Mouse (Mus musculus) bone marrow macrophage, adult 2 months (primary cell): ENCODE results near the gene Fnd3c2.
"Not testable (repeated sequence)": the region's sequence is repeated elsewhere in the genome, so short reads cannot be mapped to it uniquely, and the experiment has no call there.

Source experiments
- CTCF ChIP-seq: IDR thresholded peaks from 2 replicates; pipeline ENCODE4 v1.5.1; 2012; ENCODE audit warnings: low read depth, mild to moderate bottlenecking, low read length, moderate library complexity
- POLR2A ChIP-seq: IDR thresholded peaks from 2 replicates; pipeline ENCODE4 v1.6.1; 2012; ENCODE audit warnings: mild to moderate bottlenecking, low read depth, low read length, borderline replicate concordance

GRCm38 (mm10) chrX:106194361-106194760, 60.8 kb downstream of the Fnd3c2 start:
- not testable (repeated sequence) for TF ChIP-seq POLR2A, CTCF
